Mouse (Mus musculus): ENCODE results near the gene Btg2.

Gene Btg2

DNA sequence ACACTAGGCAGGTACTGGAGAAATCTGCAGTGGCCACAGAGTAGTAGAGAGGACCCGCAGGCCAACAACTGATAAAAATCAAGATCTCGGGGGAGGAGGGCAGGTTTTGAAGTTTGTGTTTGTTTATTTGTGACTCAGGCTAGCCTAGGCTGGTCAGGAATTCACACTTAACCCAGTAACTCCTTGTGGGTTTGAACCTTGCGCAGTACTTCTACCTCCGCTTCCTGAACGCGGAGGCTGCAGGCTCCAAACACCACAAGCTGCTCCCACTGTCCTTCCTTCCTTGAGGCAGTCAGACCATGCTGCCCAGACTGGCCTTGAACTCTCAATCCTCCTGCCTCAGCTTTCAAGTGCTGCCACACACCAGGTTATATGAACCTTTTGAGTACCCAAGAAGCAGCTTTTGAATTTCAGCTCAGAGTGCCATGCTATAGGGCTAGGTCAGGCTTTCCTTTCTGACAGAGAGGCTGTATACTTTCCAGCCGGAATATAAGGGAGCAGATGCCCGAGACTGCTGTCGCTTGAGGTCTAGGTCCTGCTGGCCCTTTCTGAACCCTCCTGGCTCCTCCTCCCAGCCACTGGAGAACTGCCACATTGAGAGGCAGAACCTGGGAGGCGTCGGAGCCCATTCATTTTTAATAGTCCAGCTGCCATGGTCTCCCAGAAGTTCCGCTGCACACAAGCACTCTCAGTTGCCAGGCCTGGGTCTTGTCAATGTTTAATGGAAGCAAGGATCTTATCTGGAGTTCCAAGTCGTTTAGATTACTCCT lies 19.2 kb upstream of the Btg2 start:
- DNase-seq (ENCODE audit: extremely low read depth, low read depth, low spot score): no peak

DNA sequence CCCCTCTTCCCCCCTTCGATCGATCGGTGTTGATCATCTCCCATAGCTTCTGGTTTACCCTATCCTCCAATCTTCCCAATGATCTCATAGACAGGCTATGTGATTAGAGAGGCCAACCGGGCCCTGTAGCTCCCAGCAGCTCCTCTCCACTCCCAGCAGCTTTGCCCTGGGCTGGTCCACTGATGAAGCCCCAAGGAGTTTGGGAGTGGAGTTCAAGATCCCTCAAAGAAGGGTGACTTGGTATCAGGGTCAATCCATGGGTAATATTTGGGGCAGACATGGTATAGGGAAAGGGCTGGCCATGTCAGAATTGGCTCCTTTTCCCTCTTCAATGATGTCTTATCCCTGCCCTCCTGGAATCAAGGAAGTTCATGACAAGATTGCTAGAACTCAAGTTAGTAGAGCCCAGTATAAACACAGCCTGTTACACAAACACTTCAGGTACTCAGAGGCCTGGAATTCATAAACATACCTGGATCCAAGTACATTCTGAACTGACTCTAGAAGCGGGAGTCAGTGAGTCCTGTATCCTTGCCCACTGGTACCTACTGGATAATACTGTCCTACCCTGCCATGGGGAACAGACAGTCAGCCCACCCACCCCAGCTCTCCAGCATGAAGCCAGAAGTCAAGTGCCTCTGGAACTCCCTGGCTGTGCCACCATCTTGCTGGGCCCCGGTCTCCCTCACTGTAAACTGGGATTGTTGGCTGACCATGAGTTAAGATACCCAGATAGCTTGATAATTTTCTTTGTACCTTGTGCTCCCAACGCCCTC lies 18.3 kb upstream of the Btg2 start:
- no peak for DNase-seq (ENCODE audit: extremely low read depth, low read depth, low spot score)

DNA sequence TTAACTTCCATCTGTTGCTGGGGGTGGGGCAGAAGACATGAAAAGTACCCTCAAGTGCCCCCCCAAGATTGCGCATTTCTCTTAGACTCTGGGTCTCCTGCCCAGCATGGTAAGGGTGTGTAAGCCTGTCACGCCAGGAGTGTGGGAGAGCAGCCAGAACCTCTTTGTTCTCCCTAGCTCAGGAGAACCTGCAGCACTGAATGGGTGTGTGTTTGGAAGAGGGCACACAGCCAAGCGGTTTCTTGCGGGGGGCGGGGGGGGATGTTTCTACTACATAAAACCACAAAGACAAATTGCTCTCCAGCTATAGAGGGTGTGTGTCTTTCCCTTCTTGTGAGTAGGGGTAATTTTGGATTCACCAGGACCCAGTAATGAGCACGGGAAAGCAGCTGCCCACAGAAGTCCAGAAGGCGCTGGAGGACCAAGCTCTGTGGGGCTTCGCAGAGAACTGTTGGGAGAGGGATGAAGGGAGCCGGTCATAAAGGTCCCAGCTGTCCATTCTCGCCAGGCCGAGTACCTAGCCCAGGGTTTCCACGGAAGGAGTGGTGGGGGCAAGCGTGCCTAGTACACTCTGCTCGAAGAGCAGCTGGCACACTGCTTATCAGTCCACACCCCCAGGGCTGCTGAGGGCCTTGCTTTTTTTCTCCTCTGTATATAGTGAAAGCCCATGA lies 17.5 kb upstream of the Btg2 start:
- DNase-seq (ENCODE audit: extremely low read depth, low read depth, low spot score): no peak

DNA sequence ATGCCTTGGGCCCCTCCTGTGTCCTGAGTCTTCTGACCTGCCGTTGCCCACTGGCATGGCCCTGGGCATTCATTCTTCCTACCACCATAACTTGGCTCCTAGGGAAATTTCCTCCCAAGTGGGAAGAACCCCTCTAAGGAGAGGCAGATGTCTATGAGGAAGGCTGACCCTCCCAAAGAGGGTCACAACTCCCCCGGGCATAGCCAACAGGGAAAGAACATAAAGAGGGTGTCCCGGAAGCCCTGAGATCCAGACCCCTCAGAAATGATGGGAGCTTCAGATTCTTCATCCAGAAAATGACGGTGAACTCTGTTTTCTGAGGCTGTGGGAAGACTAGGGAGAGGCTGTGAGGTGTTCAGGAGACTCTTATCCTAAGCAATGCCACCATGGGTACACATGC lies 16.8 kb upstream of the Btg2 start:
- DNase-seq (ENCODE audit: extremely low read depth, low read depth, low spot score): no peak

DNA sequence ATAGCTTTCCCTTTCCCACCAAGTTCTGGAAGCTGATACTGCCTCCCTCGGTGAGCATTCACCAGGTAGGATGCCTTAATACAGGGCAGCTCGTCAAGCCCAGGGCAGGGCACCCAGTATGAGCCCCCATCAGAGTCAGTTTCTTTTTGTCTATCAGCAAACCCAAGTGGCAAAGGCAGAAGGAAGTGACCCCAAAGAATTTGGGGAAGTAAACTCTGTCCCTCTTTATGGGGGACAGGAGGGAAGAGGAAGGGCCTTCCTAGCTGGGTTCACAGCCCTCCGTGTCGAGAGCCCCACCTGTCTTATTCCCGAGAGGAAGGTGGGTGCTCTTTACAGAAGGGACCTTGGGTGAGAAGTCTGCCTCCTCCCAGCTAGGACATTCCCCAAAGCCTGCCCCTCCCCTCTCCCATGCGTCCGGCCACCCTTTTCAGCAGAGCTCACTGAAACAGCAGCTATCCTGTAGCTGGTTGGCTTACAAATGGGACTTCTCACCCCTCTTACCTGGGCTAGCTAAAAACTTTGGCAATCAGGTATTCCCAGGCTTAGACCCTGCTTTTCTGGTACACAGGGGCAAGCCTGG lies 16.2 kb upstream of the Btg2 start:
- no peak for DNase-seq (ENCODE audit: extremely low read depth, low read depth, low spot score)

DNA sequence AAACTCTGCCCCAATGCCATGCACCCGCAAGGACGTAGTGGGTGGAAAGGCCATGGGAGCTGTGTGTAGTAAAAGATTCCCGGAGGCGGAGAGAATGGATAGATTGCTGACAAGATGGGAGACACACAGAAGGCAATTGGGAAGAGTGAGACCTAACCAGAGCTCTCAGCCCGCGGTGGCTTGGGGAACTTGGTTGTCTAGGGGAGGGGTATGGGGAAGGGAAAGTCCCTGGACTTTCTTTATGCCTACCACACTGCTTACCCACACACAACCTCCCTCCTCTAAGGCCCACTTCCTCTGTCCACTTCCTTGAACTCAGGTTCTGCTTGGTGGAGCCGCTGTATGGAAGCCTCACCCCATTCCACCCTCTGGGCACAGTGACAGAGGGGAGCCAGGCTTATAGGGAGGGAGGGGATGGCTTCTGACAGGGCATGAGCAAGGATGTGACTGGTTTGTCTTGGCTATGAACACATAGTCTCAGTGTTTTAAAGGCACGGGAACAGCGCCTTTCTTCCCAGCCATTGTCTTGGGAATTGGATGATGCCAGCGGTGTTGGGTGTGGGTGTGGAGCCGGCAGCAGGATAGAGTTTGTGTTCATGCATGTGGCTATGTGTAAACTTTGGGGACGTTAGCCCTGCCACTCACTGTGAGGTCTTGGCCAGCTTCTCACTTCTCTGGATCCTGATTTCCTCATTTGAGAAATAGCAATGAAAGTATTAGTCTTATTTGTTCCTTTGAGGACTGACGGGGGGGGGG lies 15.0 kb upstream of the Btg2 start:
- no peak for DNase-seq (ENCODE audit: extremely low read depth, low read depth, low spot score)

DNA sequence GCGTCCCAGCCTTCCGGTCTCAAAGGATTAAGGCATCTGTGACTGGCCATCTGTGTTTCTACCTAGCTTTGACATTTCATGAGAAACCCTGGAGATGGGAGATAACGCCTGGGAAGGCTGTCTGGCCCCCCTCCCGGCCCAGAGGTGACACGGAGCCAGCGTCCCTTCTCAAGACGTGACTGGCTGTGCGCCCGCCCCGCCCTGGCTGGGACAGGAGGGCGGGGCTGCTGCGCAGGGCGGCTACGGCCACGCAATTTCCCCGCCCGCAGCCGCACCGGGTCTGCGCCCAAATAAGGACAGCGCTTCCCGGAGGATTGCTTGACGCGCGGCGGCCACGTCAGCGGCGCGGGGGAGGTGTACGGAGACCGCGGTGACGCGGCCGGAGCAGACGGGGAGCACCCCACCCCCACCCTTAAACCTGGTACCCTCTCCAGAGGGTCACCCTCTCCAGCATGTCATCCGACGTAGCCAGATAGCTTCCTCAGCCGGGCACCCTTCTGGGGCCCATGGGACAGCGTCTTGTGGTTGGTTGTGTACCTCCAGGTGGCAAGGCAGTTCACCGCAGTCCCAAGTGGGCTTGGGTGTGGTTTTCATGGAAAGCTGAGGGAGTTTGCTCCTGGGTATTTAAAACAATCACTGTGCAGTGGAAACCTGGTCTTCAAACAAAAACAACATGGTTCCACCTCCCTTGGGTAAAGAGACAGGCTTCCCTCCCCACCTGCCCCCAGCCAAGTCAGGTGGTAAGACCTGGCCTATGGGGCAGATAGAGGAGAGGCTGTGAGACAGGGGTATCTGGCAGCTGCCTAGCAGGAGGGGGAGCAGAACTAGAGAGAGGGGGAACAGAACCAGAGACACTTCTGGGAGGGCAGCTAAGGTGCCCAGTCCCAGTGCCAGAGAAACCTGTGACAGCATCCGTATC lies 14.2 kb upstream of the Btg2 start:
- no peak for DNase-seq (ENCODE audit: extremely low read depth, low read depth, low spot score)

DNA sequence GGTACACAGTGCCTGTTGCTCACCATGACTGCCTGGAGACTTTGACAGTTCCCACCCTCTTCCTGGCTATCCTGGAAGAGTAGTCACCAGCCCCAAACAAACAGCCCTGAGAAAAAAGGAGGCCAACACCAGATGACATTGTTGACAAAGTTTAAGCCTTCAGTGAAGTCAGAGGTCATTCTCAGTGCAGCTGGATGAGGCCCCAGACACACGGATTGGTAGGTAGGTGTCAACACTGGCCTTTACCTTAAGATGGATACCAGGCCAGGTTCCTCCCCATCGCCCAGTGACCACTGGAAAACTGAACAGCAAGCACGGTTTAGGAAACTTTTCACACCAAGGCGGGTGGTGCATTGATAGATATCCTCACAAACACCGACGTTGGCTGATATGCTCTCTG lies 13.4 kb upstream of the Btg2 start:
- no peak for DNase-seq (ENCODE audit: extremely low read depth, low read depth, low spot score)

DNA sequence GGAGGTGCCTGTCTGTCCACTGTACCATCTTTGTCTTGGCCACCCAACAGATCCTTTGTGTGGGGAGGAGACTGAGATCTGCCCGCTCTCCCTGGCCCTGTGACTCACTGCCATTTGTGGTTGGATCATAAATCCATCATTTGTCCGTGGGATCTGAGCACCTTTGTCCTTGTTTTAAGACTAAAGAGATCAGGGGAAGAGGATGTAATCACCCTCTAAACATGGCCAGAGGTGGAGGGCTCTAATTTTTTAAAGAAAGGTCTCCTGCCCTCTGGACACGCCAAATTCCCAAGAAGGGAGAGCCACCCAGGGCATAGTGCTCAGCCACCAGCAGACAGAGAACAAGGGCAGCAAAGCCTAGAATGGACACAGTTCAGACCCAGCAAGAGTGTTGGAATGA lies 12.9 kb upstream of the Btg2 start:
- no peak for DNase-seq (ENCODE audit: extremely low read depth, low read depth, low spot score)

DNA sequence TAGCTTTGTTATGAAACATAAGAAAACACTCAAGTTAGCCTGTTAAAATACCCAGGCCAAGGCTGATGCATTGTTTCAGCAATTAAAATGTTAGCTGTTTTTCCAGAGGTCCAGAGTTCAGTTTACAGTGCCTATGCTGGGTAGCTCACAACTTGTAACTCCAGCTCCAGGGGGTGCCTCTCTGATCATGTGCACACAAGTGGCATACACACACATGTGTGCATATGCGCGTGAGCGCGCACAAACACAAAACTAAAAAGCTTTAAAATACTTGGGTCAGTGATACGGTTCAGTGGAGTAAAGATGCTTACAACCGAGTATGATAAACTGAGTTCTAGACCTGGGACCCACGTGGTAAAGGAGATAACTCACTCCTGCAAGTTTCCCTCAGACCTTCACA lies 10.2 kb upstream of the Btg2 start:
- no peak for DNase-seq (ENCODE audit: extremely low read depth, low read depth, low spot score)

DNA sequence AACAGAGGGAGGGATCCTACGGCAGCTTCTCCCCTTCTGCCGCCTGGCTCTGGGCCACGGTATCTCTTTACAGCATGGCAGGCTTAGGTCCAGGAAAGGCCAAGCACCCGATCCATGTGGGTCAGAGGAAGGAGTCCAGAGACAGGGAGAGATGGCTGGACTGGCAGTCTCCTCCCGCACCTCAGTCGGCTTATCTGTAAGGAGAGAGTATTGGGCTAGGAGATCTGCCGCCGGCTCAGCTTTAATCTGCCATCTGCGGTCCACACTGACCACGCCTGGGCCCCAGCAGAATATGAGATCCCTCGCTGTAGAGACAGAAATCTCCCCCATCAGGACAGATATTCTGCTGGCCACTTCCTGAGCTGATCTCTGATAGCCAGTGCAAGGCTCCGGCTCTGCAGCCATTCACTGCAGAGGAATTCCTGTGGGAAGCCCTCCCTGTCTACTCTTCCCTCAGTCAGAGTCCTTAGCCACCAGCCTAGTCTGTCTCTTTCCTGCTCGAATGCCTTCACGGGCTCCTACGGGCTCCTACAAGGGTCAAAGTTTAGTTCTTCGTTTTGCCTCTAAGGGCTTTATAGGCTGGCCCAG lies 8.0 kb upstream of the Btg2 start:
- no peak for DNase-seq (ENCODE audit: extremely low read depth, low read depth, low spot score)

DNA sequence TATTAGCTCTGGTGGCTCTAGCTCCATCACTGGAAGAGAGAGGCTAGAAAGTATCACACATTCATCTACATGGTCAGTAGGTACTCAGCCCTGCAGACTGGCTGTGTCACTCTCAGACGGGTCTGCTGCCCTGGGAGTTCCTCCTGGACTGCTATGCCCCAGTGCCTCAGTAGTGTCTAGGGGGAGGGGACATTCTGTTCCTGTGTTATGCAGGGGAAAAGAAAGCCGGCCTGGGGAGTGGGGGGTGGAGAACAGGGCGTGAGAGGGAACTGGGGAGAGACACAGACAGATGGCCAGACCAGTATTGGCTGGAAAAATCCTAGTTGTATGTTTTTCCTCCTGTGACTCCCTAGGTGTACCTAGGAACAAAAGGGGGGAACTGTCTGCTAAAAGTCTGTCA lies 7.1 kb upstream of the Btg2 start:
- no peak for DNase-seq (ENCODE audit: extremely low read depth, low read depth, low spot score)

DNA sequence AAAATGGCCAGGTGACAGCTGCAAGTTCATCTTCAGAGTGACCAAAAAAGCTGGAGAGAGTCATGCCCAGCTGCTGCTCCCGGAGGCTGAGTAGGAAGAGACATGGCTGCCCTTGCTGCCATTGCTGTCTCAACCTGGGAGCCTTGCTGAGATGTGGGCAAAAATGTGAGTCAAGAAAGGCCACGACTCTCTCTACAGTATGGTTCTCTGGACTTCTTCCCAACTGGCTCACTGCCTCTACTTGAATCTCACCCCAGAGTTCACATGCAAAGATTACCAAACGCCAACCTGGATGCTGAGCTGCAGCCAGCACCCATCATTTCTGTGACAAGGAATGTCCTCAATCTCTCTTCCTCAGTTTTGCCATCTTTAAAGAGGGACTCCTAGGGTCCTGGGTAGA lies 5.2 kb upstream of the Btg2 start:
- no peak for DNase-seq (ENCODE audit: extremely low read depth, low read depth, low spot score)

DNA sequence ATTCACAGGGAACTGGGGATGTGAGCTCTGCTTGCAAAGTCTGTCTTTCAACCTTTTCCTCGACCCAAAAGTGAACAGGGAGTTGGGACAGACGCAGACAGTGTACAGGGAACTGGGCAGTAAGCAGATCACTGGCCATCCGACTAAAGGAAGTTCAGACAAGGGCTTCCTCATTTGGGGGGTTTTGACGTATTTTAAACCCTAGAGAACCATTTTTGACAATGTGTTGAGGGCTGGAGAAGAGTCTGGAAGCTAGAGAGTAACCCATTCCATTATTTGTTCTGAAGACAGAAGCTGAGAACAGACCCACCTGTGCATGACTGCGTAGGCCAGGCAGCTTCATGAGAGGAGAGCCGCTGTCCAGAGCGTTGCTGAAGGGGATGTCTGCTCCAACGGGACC lies 4.8 kb upstream of the Btg2 start:
- DNase-seq (ENCODE audit: extremely low read depth, low read depth, low spot score): no peak

DNA sequence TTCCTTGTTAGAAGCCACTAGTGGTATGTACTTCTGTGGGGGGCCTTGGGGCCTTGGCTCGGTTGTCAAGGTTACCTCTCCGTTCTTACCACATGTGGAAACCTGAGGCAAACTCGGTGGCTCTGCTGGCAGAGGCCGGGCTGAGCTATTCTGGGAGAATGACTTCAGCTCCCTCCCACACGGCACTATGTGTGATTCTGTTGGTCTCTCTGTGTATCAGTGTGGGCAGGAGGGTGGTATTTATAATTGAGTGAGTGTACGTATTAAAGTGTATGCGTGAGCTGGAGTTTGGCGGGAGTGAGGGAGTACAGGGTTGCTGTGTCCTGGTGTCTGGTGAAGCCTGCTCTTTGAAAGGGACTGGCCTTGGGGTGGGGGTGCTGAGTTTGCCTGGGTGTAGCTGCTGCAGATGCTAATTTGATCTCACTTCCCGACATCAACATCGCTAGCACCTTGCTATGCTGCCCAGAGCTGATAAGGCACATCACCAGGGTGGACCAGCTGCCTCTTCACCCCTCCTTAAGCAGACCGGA lies 4.1 kb upstream of the Btg2 start:
- no peak for DNase-seq (ENCODE audit: extremely low read depth, low read depth, low spot score)

DNA sequence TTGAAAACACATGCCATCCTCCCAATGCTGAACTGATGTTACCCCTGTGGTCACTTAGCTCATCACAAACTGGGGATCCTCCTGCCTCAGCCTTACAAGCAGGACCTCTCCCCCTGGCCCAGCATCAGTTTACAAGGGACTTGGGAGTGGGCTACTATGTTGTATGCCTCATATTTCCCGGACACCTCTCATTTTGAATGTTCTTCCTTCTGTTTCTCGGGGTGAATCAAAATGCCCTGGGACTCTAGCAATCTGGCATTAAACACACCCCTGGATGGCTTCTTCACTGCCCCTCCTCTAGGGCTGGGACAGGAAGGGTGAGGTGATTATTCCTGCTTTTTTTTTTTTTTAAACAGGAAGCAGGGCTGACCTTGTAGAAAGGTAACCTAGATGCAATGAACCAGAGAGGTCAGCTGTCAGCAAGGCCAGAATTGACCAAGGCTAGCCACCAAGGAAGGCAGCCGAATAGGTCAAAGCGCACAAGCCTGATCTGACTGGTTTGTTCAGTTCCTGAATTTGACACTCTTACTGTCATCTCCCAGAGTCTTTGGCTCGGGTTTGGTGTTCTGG lies 2.0 kb upstream of the Btg2 start:
- DNase-seq (ENCODE audit: extremely low read depth, low read depth, low spot score): no peak

DNA sequence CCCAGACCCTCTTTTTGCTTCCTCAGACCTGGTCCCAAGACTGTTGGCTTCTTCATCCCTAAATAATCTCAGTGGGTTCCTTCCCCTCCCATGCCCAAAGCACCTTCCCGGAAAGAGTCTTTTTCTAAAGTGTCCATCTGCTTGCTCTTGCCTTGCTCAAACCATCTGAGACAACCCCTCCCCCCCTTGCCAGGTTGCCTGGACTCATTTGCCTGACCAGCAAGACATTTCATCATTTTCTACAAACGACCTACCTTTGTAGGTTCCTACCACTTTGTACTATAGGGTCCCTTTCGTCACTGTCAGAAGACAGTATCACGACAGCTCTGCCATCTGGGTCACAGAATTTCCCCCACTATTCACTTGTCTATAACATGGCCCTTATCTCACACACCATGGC lies 1.5 kb upstream of the Btg2 start:
- no peak for DNase-seq (ENCODE audit: extremely low read depth, low read depth, low spot score)

DNA sequence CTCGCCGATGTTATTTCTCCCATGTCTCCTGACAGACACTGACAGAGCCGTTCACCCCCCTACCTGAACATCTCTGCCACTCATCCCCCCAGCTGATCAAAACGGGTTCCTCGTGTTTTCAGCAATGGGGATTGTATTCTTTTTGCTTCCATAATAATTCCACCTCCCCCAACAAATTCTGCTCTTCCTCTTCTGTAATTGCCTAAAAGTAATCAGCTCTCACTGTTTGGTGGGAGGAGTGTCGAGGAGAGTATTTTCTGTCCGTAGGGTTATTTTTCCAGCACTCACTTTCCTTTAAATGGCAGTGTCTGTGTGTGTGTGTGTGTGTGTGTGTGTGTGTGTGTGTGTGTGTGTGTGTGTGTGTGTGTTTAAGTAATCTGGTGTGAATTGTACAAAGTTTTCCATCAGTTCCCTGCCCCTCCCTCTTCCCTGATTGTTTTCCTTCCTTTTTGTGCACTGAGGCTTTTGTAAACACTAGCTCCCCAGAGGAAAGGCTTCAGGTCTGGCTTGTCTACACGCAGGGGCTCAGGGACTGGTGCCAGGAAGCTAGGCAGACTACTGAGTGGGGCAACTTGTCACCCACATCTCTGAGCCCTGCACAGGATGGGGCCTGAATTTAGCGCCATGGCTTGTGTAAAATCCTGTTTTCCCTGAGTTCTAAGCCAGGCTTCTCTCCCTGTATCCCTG lies 700 bp upstream of the Btg2 start:
- DNase-seq (ENCODE audit: extremely low read depth, low read depth, low spot score): no peak
